Mouse (Mus musculus): ENCODE measurements at regions not wholly inside any gene's neighbourhood (a gene's known extent, or its start where the extent isn't known, plus 50 kb on each side); places are given as distances from the start of the nearest gene placed in this dataset.

GRCm38 (mm10) chr15:42225006-42225405, 2090.8 kb downstream of the 9330182O14Rik start:
- H3K4me3 ChIP-seq (replicated peaks): no peak overlapping the region
- H3K4me1 ChIP-seq: no peaks in the 10 kb centered on the region
- H3K9me3 ChIP-seq (replicated peaks): no peaks in the 10 kb centered on the region
- H3K27ac ChIP-seq (replicated peaks): no peak overlapping the region
- WGBS: 45% methylated on average over 1 of the region's 1 CpGs
- no peak overlapping the region for H3K9ac ChIP-seq
- H3K27me3 ChIP-seq: no peaks in the 10 kb centered on the region
- no peak for ATAC-seq (ENCODE audit: insufficient number of reproducible peaks, low FRiP score, low TSS enrichment, low read depth)
- no peak overlapping the region for H3K4me2 ChIP-seq (replicated peaks)
- no peaks in the 10 kb centered on the region for H3K36me3 ChIP-seq

- H3K9ac ChIP-seq: no peak overlapping the region
- no peak for ATAC-seq (ENCODE audit: insufficient number of reproducible peaks, low FRiP score, low TSS enrichment, low read depth)
- no peak overlapping the region for H3K4me3 ChIP-seq (replicated peaks)
- H3K27ac ChIP-seq (replicated peaks): no peak overlapping the region
- 67% methylated on average over 3 of the region's 3 CpGs for WGBS
- H3K27me3 ChIP-seq: no peaks in the 10 kb centered on the region
- no peaks in the 10 kb centered on the region for H3K36me3 ChIP-seq
- H3K4me2 ChIP-seq (replicated peaks): no peak overlapping the region
- no peaks in the 10 kb centered on the region for H3K4me1 ChIP-seq
- peaks cover 5% of the 10 kb centered on the region; the same call in 1 of the 2 replicates for H3K9me3 ChIP-seq (replicated peaks)
These were observed 2097.5 kb downstream of the 9330182O14Rik start for GRCm38 (mm10) chr15:42231692-42232091.

GRCm38 (mm10) chr15:42246812-42247211, 2112.6 kb downstream of the 9330182O14Rik start:
- no peak for ATAC-seq (ENCODE audit: insufficient number of reproducible peaks, low FRiP score, low TSS enrichment, low read depth)
- Histone ChIP-seq H3K4me3 (replicated peaks) (no peak overlapping the region), H3K4me2 (replicated peaks) (no peak overlapping the region), H3K27me3 (no peaks in the 10 kb centered on the region), H3K27ac (replicated peaks) (no peak overlapping the region), H3K9me3 (replicated peaks) (no peaks in the 10 kb centered on the region), H3K9ac (no peak overlapping the region), H3K4me1 (no peaks in the 10 kb centered on the region), H3K36me3 (no peaks in the 10 kb centered on the region)
- WGBS: 79% methylated on average over 1 of the region's 1 CpGs

DNA sequence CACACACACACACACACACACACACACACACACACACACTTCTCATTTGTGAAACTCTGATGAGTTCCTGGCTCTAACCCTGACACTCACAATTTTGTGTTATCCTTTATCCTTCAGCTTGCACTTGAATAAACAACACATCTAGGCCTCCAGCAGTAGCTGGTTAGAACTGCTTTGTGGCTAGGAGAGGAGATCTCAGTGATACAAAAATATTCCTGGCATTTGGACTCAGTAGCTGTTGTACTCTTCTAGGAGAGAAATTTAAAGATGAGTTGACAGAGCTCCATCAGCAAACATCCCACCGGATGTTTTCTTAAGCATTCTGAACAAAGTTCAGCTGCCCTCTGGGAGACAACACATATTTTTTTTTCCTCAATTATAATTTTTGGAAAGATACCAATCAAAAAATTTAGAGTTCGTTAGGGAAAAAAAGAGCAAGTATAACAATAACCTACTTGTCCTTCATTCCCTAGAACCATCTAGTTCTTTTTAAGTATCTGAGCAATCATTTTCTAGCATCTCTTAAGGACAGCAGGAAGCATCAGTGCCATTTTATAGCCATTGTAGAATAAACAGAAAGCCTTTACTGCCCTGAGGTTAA, 2118.7 kb downstream of the 9330182O14Rik start:
- H3K9me3 ChIP-seq (replicated peaks): no peaks in the 10 kb centered on the region
- 51% methylated on average over 2 of the region's 2 CpGs for WGBS
- ATAC-seq (ENCODE audit: insufficient number of reproducible peaks, low FRiP score, low TSS enrichment, low read depth): no peak
- no peak overlapping the region for H3K27ac ChIP-seq (replicated peaks)
- no peak overlapping the region for H3K4me3 ChIP-seq (replicated peaks)
- H3K4me2 ChIP-seq (replicated peaks): no peak overlapping the region
- no peak overlapping the region for H3K9ac ChIP-seq
- no peaks in the 10 kb centered on the region for H3K27me3 ChIP-seq
- 0 out of 2 replicates have a peak, but pooled peaks cover 2% of the 10 kb centered on the region for H3K4me1 ChIP-seq
- no peaks in the 10 kb centered on the region for H3K36me3 ChIP-seq

GRCm38 (mm10) chr15:42256343-42256742, 2122.2 kb downstream of the 9330182O14Rik start:
- 72% methylated on average over 2 of the region's 2 CpGs for WGBS
- Histone ChIP-seq H3K4me2 (replicated peaks) (no peak overlapping the region), H3K4me1 (0 out of 2 replicates have a peak, but pooled peaks cover 2% of the 10 kb centered on the region), H3K9ac (no peak overlapping the region), H3K36me3 (no peaks in the 10 kb centered on the region), H3K4me3 (replicated peaks) (no peak overlapping the region), H3K9me3 (replicated peaks) (no peaks in the 10 kb centered on the region), H3K27ac (replicated peaks) (no peak overlapping the region), H3K27me3 (no peaks in the 10 kb centered on the region)
- no peak for ATAC-seq (ENCODE audit: insufficient number of reproducible peaks, low FRiP score, low TSS enrichment, low read depth)

GRCm38 (mm10) chr15:42275117-42275516, 2141.0 kb downstream of the 9330182O14Rik start:
- Histone ChIP-seq H3K4me2 (replicated peaks) (no peak overlapping the region), H3K9ac (no peak overlapping the region), H3K27me3 (no peaks in the 10 kb centered on the region), H3K36me3 (no peaks in the 10 kb centered on the region), H3K27ac (replicated peaks) (no peak overlapping the region), H3K9me3 (replicated peaks) (no peaks in the 10 kb centered on the region), H3K4me1 (no peaks in the 10 kb centered on the region), H3K4me3 (replicated peaks) (no peak overlapping the region)
- no peak for ATAC-seq (ENCODE audit: insufficient number of reproducible peaks, low FRiP score, low TSS enrichment, low read depth)
- WGBS: 54% methylated on average over 1 of the region's 1 CpGs

DNA sequence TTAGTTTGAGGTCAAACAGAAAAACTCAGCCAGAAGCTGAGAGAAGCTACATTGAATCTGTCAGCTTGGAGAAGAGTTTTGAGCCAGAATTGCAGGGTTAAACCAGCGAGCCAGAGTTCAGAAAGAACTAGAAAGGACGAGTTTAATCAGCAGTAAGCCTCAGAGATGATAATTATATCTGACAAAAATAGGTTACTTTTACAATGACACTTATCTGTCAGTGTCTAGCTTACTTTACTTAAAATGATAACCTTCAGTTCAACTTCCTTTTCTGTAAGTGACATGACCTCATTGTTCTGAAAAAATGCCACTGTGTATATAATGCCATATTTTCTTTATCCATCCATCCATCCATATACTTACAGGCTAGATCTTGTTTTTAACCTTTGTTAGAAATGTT, 2143.1 kb downstream of the 9330182O14Rik start:
- Histone ChIP-seq H3K36me3 (no peaks in the 10 kb centered on the region), H3K9ac (no peak overlapping the region), H3K4me3 (replicated peaks) (no peak overlapping the region), H3K4me2 (replicated peaks) (no peak overlapping the region), H3K4me1 (no peaks in the 10 kb centered on the region), H3K27me3 (no peaks in the 10 kb centered on the region), H3K9me3 (replicated peaks) (no peaks in the 10 kb centered on the region), H3K27ac (replicated peaks) (no peak overlapping the region)
- WGBS: 62% methylated on average over 2 of the region's 2 CpGs
- ATAC-seq (ENCODE audit: insufficient number of reproducible peaks, low FRiP score, low TSS enrichment, low read depth): no peak

DNA sequence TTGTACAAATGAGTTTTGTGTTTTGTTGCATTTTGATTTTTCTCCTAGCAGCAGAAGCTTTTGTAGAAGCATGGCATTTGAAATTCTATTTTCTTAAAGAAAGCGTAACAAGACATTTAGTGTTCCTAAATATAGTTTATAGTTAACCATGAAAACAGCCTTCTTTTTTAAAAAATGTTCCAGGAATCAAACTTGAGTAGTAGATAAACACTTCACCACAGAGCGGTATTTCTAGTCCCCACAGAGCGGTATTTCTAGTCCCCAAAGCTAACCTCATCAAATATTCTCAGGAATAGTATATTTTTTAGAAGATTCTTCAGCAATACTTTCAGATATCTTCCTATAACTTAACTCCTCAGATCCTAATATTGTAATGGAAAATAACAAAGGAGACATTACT, 2146.6 kb downstream of the 9330182O14Rik start:
- WGBS: 89% methylated on average over 3 of the region's 3 CpGs
- no peak for ATAC-seq (ENCODE audit: insufficient number of reproducible peaks, low FRiP score, low TSS enrichment, low read depth)
- no peak overlapping the region for H3K27ac ChIP-seq (replicated peaks)

DNA sequence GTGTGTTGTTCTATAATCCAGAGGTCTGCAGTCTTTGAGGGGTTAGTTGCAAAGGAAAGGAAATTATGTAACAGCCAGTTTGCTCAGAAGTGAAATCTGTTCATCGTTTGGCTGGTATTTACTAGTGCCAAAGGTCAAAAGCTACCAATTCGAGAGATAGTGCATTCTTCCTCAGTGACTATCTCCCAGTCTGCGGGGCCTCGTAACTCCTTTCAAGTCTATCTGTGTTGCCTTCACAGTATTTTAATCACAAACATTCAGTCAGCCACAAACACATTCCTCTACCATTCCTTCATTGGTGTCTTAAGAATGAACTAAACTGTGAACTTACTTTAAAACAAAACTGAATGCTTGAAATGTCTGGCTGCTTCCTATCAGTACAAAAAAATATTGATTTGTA, 2162.2 kb downstream of the 9330182O14Rik start:
- Histone ChIP-seq H3K27ac (replicated peaks) (no peak overlapping the region), H3K9ac (no peak overlapping the region), H3K4me3 (replicated peaks) (no peak overlapping the region), H3K36me3 (no peaks in the 10 kb centered on the region), H3K4me1 (no peaks in the 10 kb centered on the region), H3K4me2 (replicated peaks) (no peak overlapping the region), H3K9me3 (replicated peaks) (no peaks in the 10 kb centered on the region), H3K27me3 (no peaks in the 10 kb centered on the region)
- WGBS: 17% methylated on average over 4 of the region's 4 CpGs
- ATAC-seq (ENCODE audit: insufficient number of reproducible peaks, low FRiP score, low TSS enrichment, low read depth): no peak

More for the DNA sequence above, 2146.6 kb downstream of the 9330182O14Rik start:
- Histone ChIP-seq H3K4me1 (no peaks in the 10 kb centered on the region), H3K4me3 (replicated peaks) (no peak overlapping the region), H3K9me3 (replicated peaks) (no peaks in the 10 kb centered on the region), H3K9ac (no peak overlapping the region), H3K27me3 (no peaks in the 10 kb centered on the region), H3K4me2 (replicated peaks) (no peak overlapping the region), H3K36me3 (no peaks in the 10 kb centered on the region)

GRCm38 (mm10) chr15:42297430-42297829, 2163.3 kb downstream of the 9330182O14Rik start:
- no peaks in the 10 kb centered on the region for H3K27me3 ChIP-seq
- H3K9ac ChIP-seq: no peak overlapping the region
- ATAC-seq (ENCODE audit: insufficient number of reproducible peaks, low FRiP score, low TSS enrichment, low read depth): no peak
- no peak overlapping the region for H3K4me3 ChIP-seq (replicated peaks)
- H3K9me3 ChIP-seq (replicated peaks): no peaks in the 10 kb centered on the region
- no peaks in the 10 kb centered on the region for H3K4me1 ChIP-seq
- H3K27ac ChIP-seq (replicated peaks): no peak overlapping the region
- no peaks in the 10 kb centered on the region for H3K36me3 ChIP-seq
- no peak overlapping the region for H3K4me2 ChIP-seq (replicated peaks)

GRCm38 (mm10) chr15:42301956-42302355, 2167.8 kb downstream of the 9330182O14Rik start:
- no peaks in the 10 kb centered on the region for H3K27me3 ChIP-seq
- no peaks in the 10 kb centered on the region for H3K4me1 ChIP-seq
- H3K9me3 ChIP-seq (replicated peaks): no peaks in the 10 kb centered on the region
- no peak for ATAC-seq (ENCODE audit: insufficient number of reproducible peaks, low FRiP score, low TSS enrichment, low read depth)
- H3K4me3 ChIP-seq (replicated peaks): no peak overlapping the region
- H3K36me3 ChIP-seq: no peaks in the 10 kb centered on the region
- H3K9ac ChIP-seq: no peak overlapping the region
- no peak overlapping the region for H3K4me2 ChIP-seq (replicated peaks)
- H3K27ac ChIP-seq (replicated peaks): no peak overlapping the region
- 84% methylated on average over 1 of the region's 1 CpGs for WGBS

- Histone ChIP-seq H3K4me2 (replicated peaks) (no peak overlapping the region), H3K9ac (no peak overlapping the region), H3K4me3 (replicated peaks) (no peak overlapping the region), H3K9me3 (replicated peaks) (no peaks in the 10 kb centered on the region), H3K27me3 (no peaks in the 10 kb centered on the region), H3K36me3 (no peaks in the 10 kb centered on the region), H3K27ac (replicated peaks) (no peak overlapping the region), H3K4me1 (no peaks in the 10 kb centered on the region)
- 57% methylated on average over 3 of the region's 3 CpGs for WGBS
- no peak for ATAC-seq (ENCODE audit: insufficient number of reproducible peaks, low FRiP score, low TSS enrichment, low read depth)
These were observed 2169.9 kb downstream of the 9330182O14Rik start for GRCm38 (mm10) chr15:42304097-42304496.
